Mouse (Mus musculus) adrenal gland, adult 10 weeks (tissue): Measurements from ENCODE around the gene Tomm34. TPM values are rescaled to one million over a fixed set of nuclear protein-coding genes. Genes with fewer than 3 reads are reported as not detected.

Source experiments
- polyA plus RNA-seq: library from polyadenylated mRNA; stranded (reverse); fragments of 350-450 nt; fragmentation: Illumina TruSeq; extraction: RNeasy Lipid Tissue Mini Kit (QIAGEN cat#74804); gene quantifications from one replicate; pipeline ENCODE4 v1.2.3, GENCODE M21; 2014; ENCODE audit warnings: low read depth, low replicate concordance

Gene Tomm34
- 15.3 TPM for polyA plus RNA-seq

DNA sequence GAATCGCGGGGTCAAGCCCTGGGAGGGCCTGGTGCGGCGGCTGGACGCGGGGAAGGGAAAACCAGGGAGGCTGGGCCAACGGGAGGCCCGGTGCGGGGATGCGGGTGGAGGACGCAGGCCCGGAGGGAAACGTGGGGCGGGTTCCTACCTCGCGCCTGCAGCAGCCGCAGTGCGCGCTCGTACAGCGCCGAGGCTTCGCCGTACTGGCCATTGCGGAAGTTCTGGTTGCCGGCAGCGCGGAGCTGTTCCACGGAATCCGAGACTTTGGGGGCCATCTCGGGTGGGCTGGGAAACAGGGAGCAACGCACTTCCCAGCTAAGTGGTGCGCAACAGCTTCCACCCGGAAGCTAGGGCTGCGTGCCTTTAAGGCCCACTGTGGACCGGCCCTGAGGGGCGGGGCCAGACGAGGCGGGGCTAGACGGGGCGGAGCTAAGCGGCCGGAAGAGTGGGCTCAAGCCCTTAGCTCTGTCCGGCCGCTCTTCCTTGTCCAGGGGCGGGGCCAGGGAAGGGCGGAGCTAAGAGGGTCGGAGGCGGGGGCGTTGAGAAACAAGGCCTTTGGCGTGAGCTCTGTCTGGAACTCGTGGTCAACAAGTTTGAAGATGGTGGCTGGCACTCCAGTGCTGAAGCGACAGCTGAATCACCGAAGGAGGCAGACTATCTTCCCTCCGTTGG lies at the start of gene Tomm34:
Gene Tomm34, minus strand, starts transcription at position 405 of the 672 bp plus-strand sequence.

DNA sequence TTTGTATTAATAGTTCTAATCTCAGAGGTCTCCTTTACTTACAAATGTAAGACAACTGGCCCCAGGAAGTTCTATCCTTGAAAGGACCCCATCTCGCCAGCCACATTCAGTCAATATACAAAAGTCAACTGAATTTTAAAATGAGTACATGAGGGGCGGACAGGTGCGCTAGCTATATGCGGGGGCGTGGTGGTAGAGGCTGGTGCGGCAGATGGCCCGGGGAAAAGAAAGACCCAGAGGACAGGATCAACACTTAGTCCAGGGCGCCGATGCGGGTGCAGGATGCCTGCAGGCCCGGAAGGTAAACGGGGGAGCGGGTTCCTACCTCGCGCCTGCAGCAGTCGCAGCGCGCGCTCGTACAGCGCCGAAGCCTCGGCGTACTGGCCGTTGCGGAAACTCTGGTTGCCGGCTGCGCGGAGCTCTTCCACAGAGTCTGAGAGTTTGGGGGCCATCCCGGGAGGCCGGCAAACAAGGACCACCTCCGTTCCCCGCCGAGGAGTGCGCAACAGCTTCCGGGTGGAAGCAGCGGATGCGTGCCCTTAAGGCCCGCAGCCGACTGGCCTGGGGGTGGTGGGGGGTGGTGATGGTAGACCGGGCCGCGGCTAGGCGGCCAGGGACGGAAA lies 716 bp downstream of the Tomm34 start, which contains the start of gene Stk4:
Gene Stk4, plus strand, starts transcription at position 181 of the 623 bp plus-strand sequence.

DNA sequence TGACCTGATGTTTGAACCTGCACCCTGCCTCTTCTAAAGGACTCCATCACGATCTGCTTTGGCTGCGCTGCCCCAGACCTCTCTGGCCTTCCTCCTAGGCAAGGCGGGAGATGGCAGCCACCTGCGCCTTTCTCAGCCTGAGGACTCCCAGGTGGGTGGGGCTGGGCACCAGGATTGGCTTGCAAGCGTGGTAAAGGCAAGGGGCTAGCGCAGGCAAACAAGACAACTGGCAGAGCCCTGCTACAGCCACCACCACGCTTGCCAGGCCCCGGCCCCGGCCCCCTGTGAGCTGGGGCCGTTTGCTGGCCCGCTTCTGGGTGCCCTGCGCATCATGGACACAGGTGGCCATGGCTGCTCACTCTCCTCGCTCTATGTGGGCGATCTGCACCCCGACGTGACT lies 45.8 kb downstream of the Tomm34 start, which contains the start of gene Pabpc1l:
Gene Pabpc1l, plus strand, starts transcription at position 301 of the 400 bp plus-strand sequence.

Other genes with a start within 250 kb of the Tomm34 start
- gene Kcnk15, start 217.5 kb downstream of the Tomm34 start, polyA plus RNA-seq: not detected
- gene Rims4, start 152.5 kb downstream of the Tomm34 start, polyA plus RNA-seq: 16.7 TPM
- gene Ywhab, start 76.2 kb downstream of the Tomm34 start, polyA plus RNA-seq: 394 TPM
- gene Pabpc1l, start 45.7 kb downstream of the Tomm34 start, polyA plus RNA-seq: 1.6 TPM
- gene Stk4, start 847 bp downstream of the Tomm34 start, polyA plus RNA-seq: 81.9 TPM
- not detected for gene Kcns1, start 99.9 kb upstream of the Tomm34 start, polyA plus RNA-seq
- gene Wfdc5, start 111.6 kb upstream of the Tomm34 start, polyA plus RNA-seq: not detected
- not detected for gene Wfdc12, start 119.4 kb upstream of the Tomm34 start, polyA plus RNA-seq
- not detected for gene Wfdc15a, start 129.0 kb upstream of the Tomm34 start, polyA plus RNA-seq
- gene Wfdc15b, start 150.5 kb upstream of the Tomm34 start, polyA plus RNA-seq: not detected
- gene Svs2, start 167.3 kb upstream of the Tomm34 start, polyA plus RNA-seq: not detected
- not detected for gene Svs3b, start 185.5 kb upstream of the Tomm34 start, polyA plus RNA-seq
- gene Svs4, start 207.3 kb upstream of the Tomm34 start, polyA plus RNA-seq: not detected
- not detected for gene Svs3a, start 218.1 kb upstream of the Tomm34 start, polyA plus RNA-seq
- not detected for gene Svs6, start 245.6 kb upstream of the Tomm34 start, polyA plus RNA-seq